ENCODE assay signal across 18 mouse cellular contexts in genomic region chr9:86573616-86574303, GRCm38 (mm10). TPM values are rescaled to one million over a fixed set of nuclear protein-coding genes. Genes with fewer than 3 reads are reported as not detected.
DNase-seq lines count a peak whose midpoint lies in the region; ATAC-seq and TF ChIP-seq lines count a peak whose summit lies in the region.
"Had no signal": no experiment of that assay in that cellular context is flagged by ENCODE, and none has a peak within 500 bp of the region (broad histone marks: within the 10 kb centered on the region; RNA-seq: fewer than 3 reads in every experiment).

No protein-coding gene starts in this region.

- WGBS in forebrain, embryonic 11.5 days, result 85% methylated on average over 20 of the region's 20 CpGs
- 86% methylated on average over 20 of the region's 20 CpGs for WGBS in forebrain, embryonic 13.5 days
- 41% methylated on average over 20 of the region's 20 CpGs for WGBS in liver, embryonic 15.5 days (ENCODE audit: insufficient replicate concordance)
- 51% methylated on average over 20 of the region's 20 CpGs for WGBS in liver, embryonic 12.5 days (ENCODE audit: insufficient replicate concordance)

- no peaks in the 10 kb centered on the region for H3K79me2 ChIP-seq in C2C12 (ENCODE audit: control insufficient read depth, insufficient read depth)

- H3ac ChIP-seq in C2C12 (ENCODE audit: control insufficient read depth, insufficient read length, low read depth), result no peak overlapping the region

- no peaks in the 10 kb centered on the region for H3K9me3 ChIP-seq in forebrain, embryonic 11.5 days (ENCODE audit: control insufficient read depth, low read length)
- no peaks in the 10 kb centered on the region for H3K9me3 ChIP-seq in forebrain, embryonic 13.5 days (replicated peaks)
- no peaks in the 10 kb centered on the region for H3K9me3 ChIP-seq in liver, embryonic 15.5 days (replicated peaks)
- no peaks in the 10 kb centered on the region for H3K9me3 ChIP-seq in liver, embryonic 12.5 days (replicated peaks)
- H3K9me3 ChIP-seq: G1E; heart, embryonic 15.5 days; limb, embryonic 10.5 days; lung, embryonic 15.5 days; midbrain, embryonic 10.5 days; neural tube, embryonic 15.5 days had no signal

- H3K4me1 ChIP-seq in forebrain, embryonic 11.5 days (replicated peaks; ENCODE audit: control insufficient read depth, insufficient read depth, low read length), result peaks cover 5% of the 10 kb centered on the region; the same call in 1 of the 2 replicates
- peaks cover 16% of the 10 kb centered on the region for H3K4me1 ChIP-seq in forebrain, embryonic 13.5 days
- peaks cover 33% of the 10 kb centered on the region for H3K4me1 ChIP-seq in liver, embryonic 15.5 days (replicated peaks)
- peaks cover 23% of the 10 kb centered on the region for H3K4me1 ChIP-seq in liver, embryonic 12.5 days

- no peak for ATAC-seq in forebrain, embryonic 11.5 days (replicated peaks; ENCODE audit: low FRiP score)
- no peak for ATAC-seq in forebrain, embryonic 13.5 days
- no peak for ATAC-seq in liver, embryonic 15.5 days (ENCODE audit: insufficient read depth)
- ATAC-seq in liver, embryonic 12.5 days, result no peak
- peak; percentile 24 for ATAC-seq in megakaryocyte progenitor cell, adult 5-6 weeks (replicated peaks; ENCODE audit: poor library complexity)
- ATAC-seq: midbrain, embryonic 16.5 days had no signal

- no peaks in the 10 kb centered on the region; the same call in 1 of the 2 replicates for H3K36me3 ChIP-seq in forebrain, embryonic 11.5 days (ENCODE audit: control insufficient read depth, insufficient read depth, low read length)
- peaks cover 9% of the 10 kb centered on the region for H3K36me3 ChIP-seq in forebrain, embryonic 13.5 days (ENCODE audit: poor library complexity, severe bottlenecking)
- no peaks in the 10 kb centered on the region for H3K36me3 ChIP-seq in liver, embryonic 15.5 days (replicated peaks)
- H3K36me3 ChIP-seq in liver, embryonic 12.5 days, result 0 out of 2 replicates have a peak, but pooled peaks cover 8% of the 10 kb centered on the region
- peaks cover 15% of the 10 kb centered on the region for H3K36me3 ChIP-seq in C2C12 (ENCODE audit: control insufficient read depth, insufficient read depth)
- H3K36me3 ChIP-seq: heart, embryonic 15.5 days had no signal

- H3K79me3 ChIP-seq in C2C12 (ENCODE audit: low read depth), result peaks cover 5% of the 10 kb centered on the region

- TF ChIP-seq CTCF in C2C12 (IDR thresholded peaks at IDR 0.05; ENCODE audit: control insufficient read depth, insufficient read depth, insufficient read length), result no peak
- TF ChIP-seq CTCF in left cerebral cortex, adult 2 months (IDR thresholded peaks at IDR 0.05), result no peak

- no peaks in the 10 kb centered on the region for H3K27me3 ChIP-seq in forebrain, embryonic 11.5 days (ENCODE audit: control insufficient read depth, insufficient read depth, low read length)
- no peaks in the 10 kb centered on the region for H3K27me3 ChIP-seq in forebrain, embryonic 13.5 days
- no peaks in the 10 kb centered on the region for H3K27me3 ChIP-seq in liver, embryonic 15.5 days
- H3K27me3 ChIP-seq in liver, embryonic 12.5 days (replicated peaks), result no peaks in the 10 kb centered on the region
- H3K27me3 ChIP-seq in C2C12 (ENCODE audit: control insufficient read depth, insufficient read depth, insufficient read length), result no peaks in the 10 kb centered on the region
- H3K27me3 ChIP-seq: heart, embryonic 15.5 days; lung, embryonic 15.5 days; neural tube, embryonic 15.5 days; Patski had no signal

- intact Hi-C loops in left cerebral cortex, adult 2 months (cut with DNase I), result loop anchor here (5.0 to 10.0 kb wide), 2 partner anchors 799 to 826 kb away; partner anchors contain the start of gene Ibtk

- no peak overlapping the region for H3K27ac ChIP-seq in forebrain, embryonic 11.5 days (ENCODE audit: low read depth, low read length)
- H3K27ac ChIP-seq in forebrain, embryonic 13.5 days, result no peak overlapping the region
- no peak overlapping the region for H3K27ac ChIP-seq in liver, embryonic 15.5 days (replicated peaks)
- H3K27ac ChIP-seq in liver, embryonic 12.5 days, result no peak overlapping the region
- H3K27ac ChIP-seq in left cerebral cortex, adult 2 months, result no peak overlapping the region
- H3K27ac ChIP-seq: heart, adult 2 months; heart, embryonic 15.5 days; kidney, postnatal 0 days; limb, embryonic 10.5 days; lung, embryonic 15.5 days; midbrain, embryonic 10.5 days; neural tube, embryonic 15.5 days had no signal

- no peak overlapping the region for H3K4me3 ChIP-seq in forebrain, embryonic 11.5 days (ENCODE audit: low read depth, low read length)
- no peak overlapping the region for H3K4me3 ChIP-seq in forebrain, embryonic 13.5 days
- H3K4me3 ChIP-seq in liver, embryonic 15.5 days (replicated peaks), result no peak overlapping the region
- no peak overlapping the region for H3K4me3 ChIP-seq in liver, embryonic 12.5 days
- no peak overlapping the region for H3K4me3 ChIP-seq in C2C12 (ENCODE audit: insufficient read depth, poor library complexity, severe bottlenecking)
- no peak overlapping the region for H3K4me3 ChIP-seq in left cerebral cortex, adult 2 months

- peak; percentile 38 for DNase-seq in forebrain, embryonic 11.5 days (ENCODE audit: low spot score)
- DNase-seq in thymus, postnatal 14 days, result no peak
- no peak for DNase-seq in left cerebral cortex, adult 2 months (ENCODE audit: extremely low spot score in 1 of 2, low spot score in 2 of 2)

- no peak overlapping the region for H3K9ac ChIP-seq in forebrain, embryonic 11.5 days (ENCODE audit: low read length)
- H3K9ac ChIP-seq in forebrain, embryonic 13.5 days, result no peak overlapping the region
- H3K9ac ChIP-seq in liver, embryonic 15.5 days, result no peak overlapping the region
- no peak overlapping the region for H3K9ac ChIP-seq in liver, embryonic 12.5 days
- H3K9ac ChIP-seq: heart, embryonic 15.5 days; lung, embryonic 15.5 days had no signal

- no peak overlapping the region for H3K4me2 ChIP-seq in forebrain, embryonic 11.5 days (ENCODE audit: low read depth, low read length, severe bottlenecking)
- no peak overlapping the region for H3K4me2 ChIP-seq in forebrain, embryonic 13.5 days
- 0 out of 2 replicates have a peak overlapping the region, but pooled peaks have one; percentile 99 for H3K4me2 ChIP-seq in liver, embryonic 15.5 days
- no peak overlapping the region for H3K4me2 ChIP-seq in liver, embryonic 12.5 days

TF ChIP-seq in C2C12, 6 proteins besides CTCF, POLR2A, EP300 and RAD21:
- TF ChIP-seq MAX (IDR thresholded peaks at IDR 0.05) (no peak), MYOD1 (IDR thresholded peaks at IDR 0.05; ENCODE audit: control insufficient read depth, insufficient read length, low read depth) (peak; percentile 27), FOSL1 (IDR thresholded peaks at IDR 0.05; ENCODE audit: insufficient read depth, low read length, poor library complexity, severe bottlenecking) (no peak)

RNA-seq across cellular contexts. Expression of gene Rwdd2a, which starts 2.0 kb away (rescaled TPM):
- polyA plus RNA-seq in forebrain, embryonic 11.5 days (2014; fragmentation: Nextera tagmentation; extraction: Ambion mirVana), result 3.3 and 3.8 TPM in 2 replicates
- polyA plus RNA-seq in forebrain, embryonic 13.5 days (2015; fragmentation: Nextera tagmentation; extraction: Ambion mirVana), result 5.0 and 6.2 TPM in 2 replicates
- polyA plus RNA-seq in liver, embryonic 15.5 days (2015; fragmentation: Nextera tagmentation; extraction: Ambion mirVana), result 0.74 and 0.93 TPM in 2 replicates
- 1.6 and 2.1 TPM in 2 replicates for polyA plus RNA-seq in liver, embryonic 12.5 days (2016; fragmentation: Nextera tagmentation; extraction: Ambion mirVana)
- 0.80 TPM for polyA plus RNA-seq in C2C12 (2012; fragmentation: generic; extraction: Trizol)
- total RNA-seq in megakaryocyte progenitor cell, adult 5-6 weeks (2015), result 4.9 and 6.3 TPM in 2 replicates
- total RNA-seq in megakaryocyte progenitor cell, adult 5-6 weeks (2017), result 2.5 and 5.7 TPM in 2 replicates
- total RNA-seq in left cerebral cortex, adult 2 months (2021), result 10 to 100 TPM; 24.0 to 25.5 TPM

RNA-seq across cellular contexts. Expression of gene Pgm3, which starts 2.1 kb away (rescaled TPM):
- 35.6 and 36.0 TPM in 2 replicates for polyA plus RNA-seq in forebrain, embryonic 11.5 days (2014; fragmentation: Nextera tagmentation; extraction: Ambion mirVana)
- polyA plus RNA-seq in forebrain, embryonic 13.5 days (2015; fragmentation: Nextera tagmentation; extraction: Ambion mirVana), result 39.7 and 43.3 TPM in 2 replicates
- polyA plus RNA-seq in liver, embryonic 15.5 days (2015; fragmentation: Nextera tagmentation; extraction: Ambion mirVana), result 18.8 and 19.1 TPM in 2 replicates
- 17.4 and 17.7 TPM in 2 replicates for polyA plus RNA-seq in liver, embryonic 12.5 days (2016; fragmentation: Nextera tagmentation; extraction: Ambion mirVana)
- 8.9 TPM for polyA plus RNA-seq in C2C12 (2012; fragmentation: generic; extraction: Trizol)
- total RNA-seq in megakaryocyte progenitor cell, adult 5-6 weeks (2015), result 27.0 and 31.0 TPM in 2 replicates
- 25.1 and 31.6 TPM in 2 replicates for total RNA-seq in megakaryocyte progenitor cell, adult 5-6 weeks (2017)
- 10 to 100 TPM; 16.5 to 17.7 TPM for total RNA-seq in left cerebral cortex, adult 2 months (2021)
